Mouse (Mus musculus): ENCODE measurements around the gene Stt3a. TPM values are rescaled to one million over a fixed set of nuclear protein-coding genes. Genes with fewer than 3 reads are reported as not detected.

Stt3a gene
- polyA plus RNA-seq, 1 experiment from 2014 or later, result 158 TPM

- ATAC-seq (replicated peaks; ENCODE audit: low FRiP score) (no peak), DNase-seq (ENCODE audit: low spot score) (no peak)
- Histone ChIP-seq H3K4me2 (ENCODE audit: low read depth, low read length, severe bottlenecking) (no peak overlapping the region), H3K27ac (ENCODE audit: low read depth, low read length) (no peak overlapping the region), H3K4me1 (replicated peaks; ENCODE audit: control insufficient read depth, insufficient read depth, low read length) (no peaks in the 10 kb centered on the region), H3K4me3 (ENCODE audit: low read depth, low read length) (no peak overlapping the region), H3K27me3 (ENCODE audit: control insufficient read depth, insufficient read depth, low read length) (no peaks in the 10 kb centered on the region), H3K9me3 (ENCODE audit: control insufficient read depth, low read length) (no peaks in the 10 kb centered on the region), H3K9ac (ENCODE audit: low read length) (no peak overlapping the region), H3K36me3 (ENCODE audit: control insufficient read depth, insufficient read depth, low read length) (no peaks in the 10 kb centered on the region)
Observed at GRCm38 (mm10) chr9:36687329-36687728, 80.2 kb downstream of the Stt3a start.

- Histone ChIP-seq H3K4me1 (replicated peaks; ENCODE audit: control insufficient read depth, insufficient read depth, low read length) (no peaks in the 10 kb centered on the region), H3K27me3 (ENCODE audit: control insufficient read depth, insufficient read depth, low read length) (no peaks in the 10 kb centered on the region), H3K9ac (ENCODE audit: low read length) (no peak overlapping the region), H3K4me3 (ENCODE audit: low read depth, low read length) (no peak overlapping the region), H3K9me3 (ENCODE audit: control insufficient read depth, low read length) (no peaks in the 10 kb centered on the region), H3K4me2 (ENCODE audit: low read depth, low read length, severe bottlenecking) (no peak overlapping the region), H3K36me3 (ENCODE audit: control insufficient read depth, insufficient read depth, low read length) (no peaks in the 10 kb centered on the region), H3K27ac (ENCODE audit: low read depth, low read length) (no peak overlapping the region)
- ATAC-seq (replicated peaks; ENCODE audit: low FRiP score) (no peak), DNase-seq (ENCODE audit: low spot score) (no peak)
- WGBS, result 86% methylated on average over 2 of the region's 2 CpGs
Observed at GRCm38 (mm10) chr9:36681424-36681823, 86.1 kb downstream of the Stt3a start.

Other genes with a start within 250 kb of the Stt3a start
- gene Gm5615, start 225.7 kb downstream of the Stt3a start, polyA plus RNA-seq (2014; fragmentation: Nextera tagmentation; extraction: Ambion mirVana), result not detected in 2 replicates
- not detected in 2 replicates for gene Gm17689, start 185.0 kb downstream of the Stt3a start, polyA plus RNA-seq (2014; fragmentation: Nextera tagmentation; extraction: Ambion mirVana)
- not detected in 2 replicates for gene A630095E13Rik, start 124.3 kb downstream of the Stt3a start, polyA plus RNA-seq (2014; fragmentation: Nextera tagmentation; extraction: Ambion mirVana)
- gene Acrv1, start 74.5 kb downstream of the Stt3a start, polyA plus RNA-seq (2014; fragmentation: Nextera tagmentation; extraction: Ambion mirVana), result not detected in 2 replicates
- gene Chek1, start 40.6 kb downstream of the Stt3a start, polyA plus RNA-seq (2014; fragmentation: Nextera tagmentation; extraction: Ambion mirVana), result 68.5 and 68.6 TPM in 2 replicates
- gene Ei24, start 29.7 kb upstream of the Stt3a start, polyA plus RNA-seq (2014; fragmentation: Nextera tagmentation; extraction: Ambion mirVana), result 89.8 and 95.9 TPM in 2 replicates
- gene Fez1, start 54.2 kb upstream of the Stt3a start, polyA plus RNA-seq (2014; fragmentation: Nextera tagmentation; extraction: Ambion mirVana), result 341 and 350 TPM in 2 replicates

Data from forebrain, embryonic 11.5 days (tissue).